Mouse (Mus musculus) G1E (cell line): ENCODE results near the gene Ablim1.

ENCODE experiments used
- CTCF ChIP-seq: IDR thresholded peaks from 2 replicates; pipeline ENCODE4 v1.5.1; 2012; ENCODE audit warnings: low read depth, low read length, inconsistent platforms, mixed read lengths
- GATA1 ChIP-seq: IDR thresholded peaks from 2 replicates; pipeline ENCODE4 v1.6.1; 2012; ENCODE audit warnings: borderline replicate concordance, low read length, inconsistent platforms, mixed read lengths
- GATA2 ChIP-seq: IDR thresholded peaks from 2 replicates; pipeline ENCODE4 v1.6.1; 2012; ENCODE audit warnings: low read depth, low read length, inconsistent platforms, borderline replicate concordance
- POLR2AphosphoS5 ChIP-seq: IDR thresholded peaks from 2 replicates; pipeline ENCODE4 v1.6.1; 2012; ENCODE audit warnings: low read depth, low read length, inconsistent platforms; ENCODE audit not compliant: insufficient replicate concordance
- TAL1 ChIP-seq: conservative IDR thresholded peaks from 2 replicates; pipeline ENCODE4 v1.6.1; 2012; ENCODE audit warnings: low read depth, low read length, inconsistent platforms, mixed read lengths

DNA sequence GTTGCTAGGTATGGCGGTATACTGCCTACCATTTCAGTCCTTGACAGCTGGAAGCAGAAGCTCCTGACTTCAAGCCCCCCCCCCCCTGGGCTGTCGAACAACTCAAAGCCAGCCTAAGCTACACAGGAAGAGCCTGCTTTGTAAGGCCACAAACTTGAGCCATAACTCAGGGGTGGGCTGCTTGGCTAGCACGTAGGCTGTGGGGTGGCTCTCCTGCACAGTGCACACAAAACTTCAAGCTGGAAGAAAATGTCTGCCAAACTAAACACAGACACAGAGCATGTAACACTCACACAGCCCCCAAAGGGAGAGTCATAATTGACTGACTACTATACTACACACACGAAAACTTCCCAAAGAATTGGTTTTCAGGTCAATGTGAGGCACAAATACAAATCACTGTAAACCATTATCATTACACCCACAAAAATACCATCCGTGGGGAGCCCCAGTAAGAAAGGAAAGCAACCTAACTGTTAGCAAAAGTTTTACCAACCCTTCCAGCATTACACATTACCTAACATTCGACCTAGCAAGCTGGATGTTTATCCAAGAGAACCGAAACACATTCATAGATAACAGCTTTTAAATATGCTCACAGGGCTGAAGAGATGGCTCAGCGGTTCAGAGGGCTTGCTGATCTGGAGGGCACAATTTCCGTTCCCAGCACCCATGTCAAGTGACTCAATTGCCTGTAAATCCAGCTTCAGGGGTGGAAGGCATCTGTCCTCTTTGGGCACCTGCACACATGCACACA lies 61.8 kb downstream of the Ablim1 start:
- TF ChIP-seq CTCF (no peak), GATA1 (no peak), TAL1 (no peak), GATA2 (no peak), POLR2AphosphoS5 (no peak)
